In the genomic region with DNA sequence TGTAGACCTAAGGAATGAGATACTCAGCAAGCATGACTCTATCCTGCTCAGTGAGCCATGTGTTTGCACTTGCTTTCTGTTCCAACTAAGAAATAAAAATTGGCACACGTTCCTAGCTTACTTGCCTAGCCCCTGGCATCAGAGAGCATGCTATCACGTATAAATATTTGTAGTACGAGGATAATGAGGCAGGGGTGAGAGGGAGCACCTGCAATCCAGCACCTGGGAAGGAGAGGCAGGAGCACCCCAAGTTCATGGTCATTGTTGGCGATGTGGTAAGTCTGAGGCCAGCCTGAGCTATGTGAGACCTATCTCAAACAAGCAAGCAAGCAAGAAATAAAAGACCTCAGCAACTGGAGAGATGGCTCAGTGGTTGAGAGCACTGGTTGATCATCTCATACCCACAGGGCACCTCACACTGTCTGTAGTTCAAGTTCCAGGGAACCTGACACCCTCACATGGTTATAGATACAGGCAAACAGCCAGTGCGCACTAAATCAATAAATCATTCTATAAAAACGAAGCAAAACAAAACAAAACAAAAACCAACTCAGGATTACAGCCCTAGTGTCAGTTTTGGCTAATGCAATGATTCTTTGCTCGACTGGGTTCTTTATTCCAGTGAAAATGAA, we compare ENCODE assay signal across 13 mouse cellular contexts. TPM values are rescaled to one million over a fixed set of nuclear protein-coding genes. Genes with fewer than 3 reads are reported as not detected.
DNase-seq lines count a peak whose midpoint lies in the region; ATAC-seq lines count a peak whose summit lies in the region.
"Had no signal": no experiment of that assay in that cellular context is flagged by ENCODE, and none has a peak within 500 bp of the region (broad histone marks: within the 10 kb centered on the region; RNA-seq: fewer than 3 reads in every experiment).

No protein-coding gene starts in this region.

- WGBS in kidney, embryonic 15.5 days, result 57% methylated on average over 7 of the region's 7 CpGs
- 81% methylated on average over 7 of the region's 7 CpGs for WGBS in embryonic facial prominence, embryonic 10.5 days
- 82% methylated on average over 7 of the region's 7 CpGs for WGBS in hindbrain, embryonic 15.5 days
- 80% methylated on average over 7 of the region's 7 CpGs for WGBS in midbrain, embryonic 16.5 days

- H3K36me3 ChIP-seq in kidney, embryonic 15.5 days, result peaks cover 10% of the 10 kb centered on the region; the same call in 1 of the 2 replicates
- peaks cover 2% of the 10 kb centered on the region for H3K36me3 ChIP-seq in embryonic facial prominence, embryonic 10.5 days (replicated peaks)
- H3K36me3 ChIP-seq in hindbrain, embryonic 15.5 days, result peaks cover 21% of the 10 kb centered on the region; the same call in 1 of the 2 replicates
- peaks cover 7% of the 10 kb centered on the region; the same call in 1 of the 2 replicates for H3K36me3 ChIP-seq in midbrain, embryonic 16.5 days (ENCODE audit: control insufficient read depth, insufficient read depth, low read length)

- H3K4me1 ChIP-seq in kidney, embryonic 15.5 days, result peaks cover 18% of the 10 kb centered on the region
- H3K4me1 ChIP-seq in embryonic facial prominence, embryonic 10.5 days, result peaks cover 8% of the 10 kb centered on the region
- peaks cover 15% of the 10 kb centered on the region for H3K4me1 ChIP-seq in hindbrain, embryonic 15.5 days (replicated peaks)
- peaks cover 12% of the 10 kb centered on the region for H3K4me1 ChIP-seq in midbrain, embryonic 16.5 days (ENCODE audit: control insufficient read depth, insufficient read depth, low read length)

- H3K4me3 ChIP-seq in kidney, embryonic 15.5 days (replicated peaks), result peak overlapping the region; percentile 95; the same call in 1 of the 2 replicates
- peak overlapping the region; percentile 82; the same call in 1 of the 2 replicates for H3K4me3 ChIP-seq in embryonic facial prominence, embryonic 10.5 days
- H3K4me3 ChIP-seq in hindbrain, embryonic 15.5 days, result peak overlapping the region; percentile 88; the same call in 1 of the 2 replicates
- no peak overlapping the region for H3K4me3 ChIP-seq in midbrain, embryonic 16.5 days (ENCODE audit: low read depth, low read length)

- H3K4me2 ChIP-seq in kidney, embryonic 15.5 days, result peak overlapping the region; percentile 78
- peak overlapping the region; percentile 84 for H3K4me2 ChIP-seq in hindbrain, embryonic 15.5 days
- peak overlapping the region; percentile 98 for H3K4me2 ChIP-seq in midbrain, embryonic 16.5 days (ENCODE audit: low read length)

- no peaks in the 10 kb centered on the region for H3K27me3 ChIP-seq in kidney, embryonic 15.5 days
- H3K27me3 ChIP-seq in embryonic facial prominence, embryonic 10.5 days (replicated peaks; ENCODE audit: low read depth, poor library complexity, severe bottlenecking), result no peaks in the 10 kb centered on the region
- H3K27me3 ChIP-seq in hindbrain, embryonic 15.5 days, result no peaks in the 10 kb centered on the region
- no peaks in the 10 kb centered on the region for H3K27me3 ChIP-seq in midbrain, embryonic 16.5 days (ENCODE audit: control insufficient read depth, insufficient read depth, low read depth, low read length)
- H3K27me3 ChIP-seq: midbrain, embryonic 12.5 days had no signal

- H3K27ac ChIP-seq in kidney, embryonic 15.5 days, result no peak overlapping the region
- H3K27ac ChIP-seq in embryonic facial prominence, embryonic 10.5 days (replicated peaks), result no peak overlapping the region
- no peak overlapping the region for H3K27ac ChIP-seq in hindbrain, embryonic 15.5 days (replicated peaks)
- no peak overlapping the region for H3K27ac ChIP-seq in midbrain, embryonic 16.5 days (ENCODE audit: low read length)
- H3K27ac ChIP-seq: midbrain, embryonic 12.5 days had no signal

- no peak for DNase-seq in kidney, postnatal 25 days
- no peak for DNase-seq in embryonic facial prominence, embryonic 10.5 days (ENCODE audit: low spot score)
- no peak for DNase-seq in adrenal gland, adult 8-10 months
- no peak for DNase-seq in MN1 (ENCODE audit: low spot score)
- DNase-seq in adrenal gland, adult 2 months, result no peak
- DNase-seq: kidney, postnatal 14 days had no signal

- H3K9ac ChIP-seq in kidney, embryonic 15.5 days, result no peak overlapping the region
- H3K9ac ChIP-seq in hindbrain, embryonic 15.5 days, result no peak overlapping the region
- no peak overlapping the region for H3K9ac ChIP-seq in midbrain, embryonic 16.5 days (ENCODE audit: low read depth, low read length)

- no peaks in the 10 kb centered on the region for H3K9me3 ChIP-seq in kidney, embryonic 15.5 days (replicated peaks)
- H3K9me3 ChIP-seq in embryonic facial prominence, embryonic 10.5 days, result no peaks in the 10 kb centered on the region
- H3K9me3 ChIP-seq in hindbrain, embryonic 15.5 days, result no peaks in the 10 kb centered on the region
- no peaks in the 10 kb centered on the region for H3K9me3 ChIP-seq in midbrain, embryonic 16.5 days (replicated peaks; ENCODE audit: control insufficient read depth, low read length, poor library complexity, severe bottlenecking)
- H3K9me3 ChIP-seq: midbrain, embryonic 12.5 days had no signal

- ATAC-seq in kidney, embryonic 15.5 days (replicated peaks; ENCODE audit: low FRiP score), result no peak
- no peak for ATAC-seq in hindbrain, embryonic 15.5 days (ENCODE audit: low FRiP score, low read depth)
- ATAC-seq in midbrain, embryonic 16.5 days, result no peak

RNA-seq across cellular contexts. Expression of a gene that starts 1.4 kb away (rescaled TPM):
- polyA plus RNA-seq in kidney, embryonic 15.5 days (2015; fragmentation: Nextera tagmentation; extraction: Ambion mirVana), result 36.1 and 39.0 TPM in 2 replicates
- 27.0 and 28.6 TPM in 2 replicates for polyA plus RNA-seq in embryonic facial prominence, embryonic 10.5 days (2016; fragmentation: Nextera tagmentation; extraction: Ambion mirVana)
- 39.9 and 42.4 TPM in 2 replicates for polyA plus RNA-seq in hindbrain, embryonic 15.5 days (2015; fragmentation: Nextera tagmentation; extraction: Ambion mirVana)
- polyA plus RNA-seq in midbrain, embryonic 16.5 days (2015; fragmentation: Nextera tagmentation; extraction: Ambion mirVana), result 46.3 and 49.6 TPM in 2 replicates
- total RNA-seq in adrenal gland, adult 8-10 months (2022), result 10 to 100 TPM; 41.1 to 65.1 (median 54.5) TPM
- 10 to 100 TPM; 43.3 to 45.9 TPM for total RNA-seq in adrenal gland, adult 2 months (2021)
- 75.3 and 82.1 TPM in 2 replicates for polyA plus RNA-seq in adrenal gland, adult 2 months (2012; rRNA removed)

RNA-seq across cellular contexts. Expression of a gene that starts 7.8 kb away (rescaled TPM):
- not detected in 2 replicates for polyA plus RNA-seq in kidney, embryonic 15.5 days (2015; fragmentation: Nextera tagmentation; extraction: Ambion mirVana)
- polyA plus RNA-seq in embryonic facial prominence, embryonic 10.5 days (2016; fragmentation: Nextera tagmentation; extraction: Ambion mirVana), result not detected in 2 replicates
- polyA plus RNA-seq in hindbrain, embryonic 15.5 days (2015; fragmentation: Nextera tagmentation; extraction: Ambion mirVana), result not detected in 2 replicates
- polyA plus RNA-seq in midbrain, embryonic 16.5 days (2015; fragmentation: Nextera tagmentation; extraction: Ambion mirVana), result not detected in 2 replicates
- not detected for total RNA-seq in adrenal gland, adult 8-10 months (2022)
- not detected for total RNA-seq in adrenal gland, adult 2 months (2021)
- polyA plus RNA-seq in adrenal gland, adult 2 months (2012; rRNA removed), result not detected in 2 replicates
- total RNA-seq: heart, adult 8-10 months; left cerebral cortex, postnatal 25 days had no signal
- polyA plus RNA-seq: midbrain, embryonic 12.5 days; testis, adult 2 months had no signal

RNA-seq across cellular contexts. Expression of a gene that starts 23.0 kb away (rescaled TPM):
- polyA plus RNA-seq in kidney, embryonic 15.5 days (2015; fragmentation: Nextera tagmentation; extraction: Ambion mirVana), result 11.1 and 12.3 TPM in 2 replicates
- 1.0 and 1.8 TPM in 2 replicates for polyA plus RNA-seq in embryonic facial prominence, embryonic 10.5 days (2016; fragmentation: Nextera tagmentation; extraction: Ambion mirVana)
- polyA plus RNA-seq in hindbrain, embryonic 15.5 days (2015; fragmentation: Nextera tagmentation; extraction: Ambion mirVana), result 2.9 and 4.1 TPM in 2 replicates
- 2.4 and 2.8 TPM in 2 replicates for polyA plus RNA-seq in midbrain, embryonic 16.5 days (2015; fragmentation: Nextera tagmentation; extraction: Ambion mirVana)
- total RNA-seq in adrenal gland, adult 8-10 months (2022), result 10 to 100 TPM; 26.6 to 47.2 (median 39.0) TPM
- total RNA-seq in adrenal gland, adult 2 months (2021), result 10 to 100 TPM; 64.5 to 66.2 TPM
- 14.8 and 19.2 TPM in 2 replicates for polyA plus RNA-seq in adrenal gland, adult 2 months (2012; rRNA removed)

RNA-seq across cellular contexts. Expression of a gene that starts 35.7 kb away (rescaled TPM):
- polyA plus RNA-seq in kidney, embryonic 15.5 days (2015; fragmentation: Nextera tagmentation; extraction: Ambion mirVana), result 123 and 138 TPM in 2 replicates
- polyA plus RNA-seq in embryonic facial prominence, embryonic 10.5 days (2016; fragmentation: Nextera tagmentation; extraction: Ambion mirVana), result 126 and 127 TPM in 2 replicates
- polyA plus RNA-seq in hindbrain, embryonic 15.5 days (2015; fragmentation: Nextera tagmentation; extraction: Ambion mirVana), result 162 and 164 TPM in 2 replicates
- polyA plus RNA-seq in midbrain, embryonic 16.5 days (2015; fragmentation: Nextera tagmentation; extraction: Ambion mirVana), result 152 and 157 TPM in 2 replicates
- 100 to 1,000 TPM; 137 to 164 (median 150) TPM for total RNA-seq in adrenal gland, adult 8-10 months (2022)
- 100 to 1,000 TPM; 125 to 152 TPM for total RNA-seq in adrenal gland, adult 2 months (2021)
- polyA plus RNA-seq in adrenal gland, adult 2 months (2012; rRNA removed), result 205 and 228 TPM in 2 replicates

RNA-seq across cellular contexts. Expression of a gene that starts 47.3 kb away (rescaled TPM):
- polyA plus RNA-seq in kidney, embryonic 15.5 days (2015; fragmentation: Nextera tagmentation; extraction: Ambion mirVana), result 0.14 and 0.16 TPM in 2 replicates
- 0.30 and 0.44 TPM in 2 replicates for polyA plus RNA-seq in embryonic facial prominence, embryonic 10.5 days (2016; fragmentation: Nextera tagmentation; extraction: Ambion mirVana)
- polyA plus RNA-seq in hindbrain, embryonic 15.5 days (2015; fragmentation: Nextera tagmentation; extraction: Ambion mirVana), result 18.9 and 19.6 TPM in 2 replicates
- 16.4 and 16.7 TPM in 2 replicates for polyA plus RNA-seq in midbrain, embryonic 16.5 days (2015; fragmentation: Nextera tagmentation; extraction: Ambion mirVana)
- total RNA-seq in adrenal gland, adult 8-10 months (2022), result 1 to 10 TPM; 1.2 to 4.5 (median 2.6) TPM
- 1 to 10 TPM; 1.2 to 1.9 TPM for total RNA-seq in adrenal gland, adult 2 months (2021)
- polyA plus RNA-seq in adrenal gland, adult 2 months (2012; rRNA removed), result 1.4 and 2.0 TPM in 2 replicates
- total RNA-seq: heart, adult 8-10 months had no signal
